Mouse (Mus musculus) megakaryocyte, adult 5-6 weeks (primary cell): ENCODE data around the gene Rp9. TPM values are rescaled to one million over a fixed set of nuclear protein-coding genes. Genes with fewer than 3 reads are reported as not detected.
"Not testable (repeated sequence)": the region's sequence is repeated elsewhere in the genome, so short reads cannot be mapped to it uniquely, and the experiment has no call there.

ENCODE experiments used
- ATAC-seq: 2 replicates; pipeline ENCODE4 v1.8.0; 2016; ENCODE audit warnings: mild to moderate bottlenecking, inconsistent platforms; ENCODE audit not compliant: poor library complexity, severe bottlenecking
- total RNA-seq, 2 experiments: library from RNA; stranded (forward) in 1 of 2; stranded (reverse) in 1 of 2; fragments of 153-499, 151-499 nt in 1 of 2; fragments of 221-1000, 200-1000 nt in 1 of 2; gene quantifications; 2 replicates each; pipeline versions ENCODE4 v1.2.3 to v1.2.4; 2015 to 2017

Rp9 gene
- total RNA-seq, 2 experiments from 2014 or later, result 107 to 155 TPM

- ATAC-seq, result peak; percentile 35
These were observed 46.0 kb downstream of the Rp9 start for GRCm38 (mm10) chr9:22423507-22423906.

GRCm38 (mm10) chr9:22422559-22422958 is 47.0 kb downstream of the Rp9 start:
- ATAC-seq, result no peak

GRCm38 (mm10) chr9:22420491-22420890 is 49.1 kb downstream of the Rp9 start:
- no peak for ATAC-seq

- no peak for ATAC-seq
These were observed 49.7 kb downstream of the Rp9 start for GRCm38 (mm10) chr9:22419877-22420276.

- no peak for ATAC-seq
These were observed 52.0 kb downstream of the Rp9 start for GRCm38 (mm10) chr9:22417547-22417946.

GRCm38 (mm10) chr9:22416187-22416586 is 53.4 kb downstream of the Rp9 start:
- ATAC-seq, result no peak

- peak; percentile 100 for ATAC-seq
These were observed 58.3 kb downstream of the Rp9 start, which contains the start of gene 9530077C05Rik for GRCm38 (mm10) chr9:22411002-22411857. TSS of gene 9530077C05Rik (plus strand) at chr9:22411513.

GRCm38 (mm10) chr9:22409501-22409900 is 60.0 kb downstream of the Rp9 start:
- ATAC-seq, result no peak

- not testable (repeated sequence) for ATAC-seq
These were observed 61.2 kb downstream of the Rp9 start for GRCm38 (mm10) chr9:22408344-22408743.

- not testable (repeated sequence) for ATAC-seq
These were observed 61.9 kb downstream of the Rp9 start for GRCm38 (mm10) chr9:22407633-22408032.

GRCm38 (mm10) chr9:22405414-22405813 is 64.1 kb downstream of the Rp9 start:
- no peak for ATAC-seq

- ATAC-seq, result not testable (repeated sequence)
These were observed 66.0 kb downstream of the Rp9 start for GRCm38 (mm10) chr9:22403501-22403900.

- no peak for ATAC-seq
These were observed 66.6 kb downstream of the Rp9 start for GRCm38 (mm10) chr9:22402976-22403375.

GRCm38 (mm10) chr9:22402001-22402400 is 67.5 kb downstream of the Rp9 start:
- no peak for ATAC-seq

- no peak for ATAC-seq
These were observed 70.5 kb downstream of the Rp9 start for GRCm38 (mm10) chr9:22399021-22399420.

- ATAC-seq, result peak; percentile 80
These were observed 74.8 kb downstream of the Rp9 start for GRCm38 (mm10) chr9:22394725-22395124.

GRCm38 (mm10) chr9:22390390-22390789 is 79.2 kb downstream of the Rp9 start:
- ATAC-seq, result no peak

- no peak for ATAC-seq
These were observed 79.8 kb downstream of the Rp9 start for GRCm38 (mm10) chr9:22389736-22390245.

GRCm38 (mm10) chr9:22389021-22389476 is 80.5 kb downstream of the Rp9 start, which contains the start of gene Anln:
TSS of gene Anln (minus strand) at chr9:22389188.
- ATAC-seq, result peak; percentile 90

- peak; percentile 14 for ATAC-seq
These were observed 81.1 kb downstream of the Rp9 start for GRCm38 (mm10) chr9:22388401-22388980.

- ATAC-seq, result 0 out of 2 replicates have a peak, but pooled peaks have one; percentile 29
These were observed 81.6 kb downstream of the Rp9 start for GRCm38 (mm10) chr9:22387901-22388300.

- no peak for ATAC-seq
These were observed 83.7 kb downstream of the Rp9 start for GRCm38 (mm10) chr9:22385890-22386289.
